Mouse (Mus musculus) lung, postnatal 14 days (tissue): ENCODE data around the gene Ruvbl2.
"Not testable (repeated sequence)": the region's sequence is repeated elsewhere in the genome, so short reads cannot be mapped to it uniquely, and the experiment has no call there.

Source experiments
- DNase-seq: peaks from one replicate; pipeline ENCODE4 v3.0.0; 2021

Gene Ruvbl2

GRCm38 (mm10) chr7:45437521-45438276, at the start of gene Ruvbl2:
Gene Ruvbl2, minus strand, starts transcription at chr7:45438096.
- DNase-seq: peak; percentile 36

- no peak for DNase-seq
Observed at GRCm38 (mm10) chr7:45486761-45487415, 49.0 kb upstream of the Ruvbl2 start, which contains the start of gene Gm45808. Gene Gm45808, minus strand, starts transcription at chr7:45486811.

GRCm38 (mm10) chr7:45486158-45486557, 48.3 kb upstream of the Ruvbl2 start:
- DNase-seq: no peak

DNA sequence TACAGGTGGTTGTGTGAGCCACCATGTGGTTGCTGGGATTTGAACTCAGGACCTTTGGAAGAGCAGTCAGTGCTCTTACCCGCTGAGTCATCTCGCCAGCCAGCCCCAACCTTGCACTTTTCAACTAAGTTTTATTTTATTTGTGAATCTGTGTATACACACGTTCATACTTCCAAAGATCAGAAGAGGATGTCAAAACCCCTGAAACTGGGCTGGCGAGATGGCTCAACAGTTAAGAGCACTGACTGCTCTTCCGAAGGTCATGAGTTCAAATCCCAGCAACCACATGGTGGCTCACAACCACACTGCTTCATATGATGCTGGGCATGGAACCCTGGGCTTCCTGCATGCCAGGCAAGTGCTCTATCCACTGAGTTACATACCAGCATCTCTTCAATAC, 47.1 kb upstream of the Ruvbl2 start:
- DNase-seq: not testable (repeated sequence)

DNA sequence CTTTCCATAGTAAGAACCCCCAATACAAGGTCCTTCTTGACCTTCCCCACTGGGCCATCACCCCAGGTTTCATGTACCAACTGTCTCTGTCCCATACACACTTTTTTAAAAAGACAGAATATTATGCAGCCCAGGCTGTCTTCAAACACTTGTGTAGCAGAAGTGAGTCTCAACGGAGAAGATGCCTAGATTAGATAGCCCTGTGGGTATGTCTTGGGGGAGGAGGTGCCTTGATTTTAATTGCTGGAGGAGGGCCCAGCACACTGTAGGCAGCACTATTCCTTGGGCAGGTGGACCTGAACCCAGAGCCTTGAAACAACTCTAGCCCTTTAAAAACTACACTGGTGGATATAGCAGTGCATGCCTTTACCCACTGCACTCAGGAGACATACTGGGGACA, 44.3 kb upstream of the Ruvbl2 start:
- no peak for DNase-seq

DNA sequence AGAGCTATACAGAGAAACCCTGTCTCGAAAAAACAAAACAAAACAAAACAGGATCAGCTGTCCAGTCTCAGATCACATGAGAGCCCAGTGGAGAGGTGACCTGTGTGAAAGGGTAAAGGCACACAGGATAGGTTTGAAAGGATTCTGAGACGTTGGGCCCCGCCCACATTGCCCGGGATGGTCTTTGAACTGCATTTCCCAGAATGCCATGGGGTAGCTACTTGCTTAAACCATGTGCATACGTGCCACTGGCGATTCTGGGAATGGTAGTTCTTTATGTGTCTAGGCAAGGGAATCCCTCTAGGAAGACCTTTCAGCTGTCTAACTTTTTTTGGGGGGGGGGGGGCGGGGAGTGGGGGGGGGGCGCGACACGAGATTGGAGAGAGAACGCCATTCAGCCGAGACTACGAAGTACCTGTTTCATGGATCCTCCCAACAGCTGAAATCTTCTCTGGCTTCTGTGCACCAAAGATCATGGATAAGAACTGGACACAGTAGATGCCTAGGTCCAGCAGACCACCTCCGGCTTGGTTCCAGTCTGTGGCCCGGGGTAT, 43.6 kb upstream of the Ruvbl2 start, which contains the start of gene Tulp2:
Gene Tulp2, plus strand, starts transcription at position 504 of the 554 bp plus-strand sequence.
- peak; percentile 69 for DNase-seq

- not testable (repeated sequence) for DNase-seq
Observed at GRCm38 (mm10) chr7:45480310-45480709, 42.4 kb upstream of the Ruvbl2 start.

- DNase-seq: no peak
Observed at GRCm38 (mm10) chr7:45478774-45479173, 40.9 kb upstream of the Ruvbl2 start.

GRCm38 (mm10) chr7:45477003-45477402, 39.1 kb upstream of the Ruvbl2 start:
- DNase-seq: peak; percentile 75

DNA sequence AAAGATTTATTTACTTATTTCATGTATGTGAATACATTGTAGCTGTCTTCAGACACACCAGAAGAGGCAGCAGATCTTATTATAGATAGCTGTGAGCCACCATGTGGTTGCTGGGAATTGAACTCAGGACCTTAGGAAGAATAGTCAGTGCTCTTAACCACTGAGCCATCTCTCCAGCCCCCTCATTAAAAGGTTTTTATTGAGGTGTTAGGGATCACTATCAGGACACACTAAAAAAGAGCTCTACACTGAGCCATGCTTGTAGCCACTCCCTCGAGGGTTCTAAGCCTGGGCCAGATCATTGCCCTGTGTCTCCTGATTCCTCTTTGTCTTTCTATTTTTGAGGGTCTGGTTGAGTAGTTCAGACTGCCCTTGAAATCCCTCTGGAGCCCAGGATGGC, 38.6 kb upstream of the Ruvbl2 start:
- DNase-seq: no peak

- peak; percentile 32 for DNase-seq
Observed at GRCm38 (mm10) chr7:45475291-45475969, 37.5 kb upstream of the Ruvbl2 start.

- peak; percentile 86 for DNase-seq
Observed at GRCm38 (mm10) chr7:45470869-45471268, 33.0 kb upstream of the Ruvbl2 start.

DNA sequence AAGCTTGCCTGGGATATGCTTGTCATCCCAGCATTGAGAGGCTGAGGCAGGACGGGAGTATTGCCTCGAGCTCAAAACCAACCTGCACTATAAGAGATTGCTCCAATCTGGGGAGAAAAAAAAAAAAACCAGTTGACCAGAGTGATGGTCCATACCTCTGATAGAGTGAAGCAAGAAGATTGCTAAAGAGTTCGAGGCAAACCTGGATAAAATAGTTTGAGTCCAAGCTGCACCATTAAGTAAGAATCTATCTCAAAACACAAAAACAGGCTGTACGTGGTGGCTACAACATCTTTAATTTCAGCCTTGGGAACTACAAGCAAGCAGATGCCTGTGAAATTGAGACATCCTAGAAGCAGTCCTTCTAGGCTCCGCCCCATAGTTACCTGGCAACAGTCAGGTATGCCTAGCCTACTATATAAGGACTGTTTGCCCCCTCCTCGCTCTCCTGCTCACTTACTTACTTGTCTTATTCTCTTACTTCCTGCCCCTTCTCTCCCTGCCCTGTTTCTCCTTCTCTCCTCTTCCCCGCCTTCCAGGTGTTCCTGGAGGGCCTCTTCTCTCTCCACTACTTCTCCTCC, 29.3 kb upstream of the Ruvbl2 start:
- DNase-seq: peak; percentile 43

DNA sequence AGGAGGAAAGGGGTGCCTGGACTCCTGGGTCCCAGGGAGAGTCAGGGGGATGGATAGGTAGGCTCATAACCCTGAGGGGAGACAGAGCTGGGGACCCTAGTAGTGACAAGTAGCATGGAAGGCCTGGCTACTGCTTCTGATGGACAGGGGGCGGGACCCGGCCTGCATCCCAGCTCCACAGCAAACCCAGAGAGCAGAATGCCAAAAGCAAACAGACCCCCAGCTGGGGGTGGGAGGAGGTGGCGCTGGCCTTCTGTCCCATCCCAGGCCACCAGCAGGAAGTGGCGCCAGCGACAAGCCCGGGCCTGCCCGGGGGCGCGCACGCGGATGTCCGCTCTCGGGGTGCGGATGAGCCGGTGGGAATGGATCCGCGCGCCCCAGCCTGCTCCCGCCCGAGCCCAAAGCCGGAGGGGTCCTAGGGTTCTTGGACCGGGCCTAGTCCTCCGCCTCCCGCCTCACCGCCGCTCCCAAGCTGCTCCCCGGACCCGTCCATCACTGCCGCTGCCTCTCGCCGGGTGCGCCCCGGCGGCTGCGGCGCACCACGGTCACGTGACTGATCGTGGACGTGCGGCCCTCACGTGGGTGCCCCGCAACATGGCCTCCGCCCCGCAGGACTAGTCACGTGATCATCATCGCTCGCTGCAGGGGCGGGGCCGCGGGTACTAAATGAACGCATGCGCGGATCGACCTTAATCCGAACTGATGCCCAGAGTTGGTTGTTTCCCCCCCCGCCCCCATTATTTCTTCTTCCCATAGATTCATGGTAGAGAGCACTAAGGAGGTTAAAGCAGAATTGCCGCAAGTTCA, 28.6 kb upstream of the Ruvbl2 start, which contains the start of gene Bax:
Gene Bax, minus strand, starts transcription at position 616 of the 807 bp plus-strand sequence.
- DNase-seq: peak; percentile 96

DNA sequence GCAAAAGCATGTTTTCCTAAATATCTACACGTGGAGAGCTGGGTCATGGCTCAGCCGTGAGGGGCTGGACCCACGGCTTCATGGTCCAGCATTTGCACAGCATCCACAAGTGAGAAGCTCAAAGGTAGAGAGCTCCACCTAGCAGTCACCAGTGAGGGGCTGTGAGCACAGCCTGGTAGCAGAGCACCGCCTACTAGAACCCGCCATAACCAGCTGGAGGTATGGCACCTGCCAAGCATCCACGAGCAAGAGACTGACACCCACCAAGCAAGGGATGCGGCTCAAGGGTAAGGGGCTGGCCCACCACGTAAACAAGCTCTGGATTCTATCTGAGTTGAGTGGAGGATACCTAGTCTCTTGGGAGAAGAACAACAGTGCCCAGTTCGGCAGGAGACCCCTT, 27.7 kb upstream of the Ruvbl2 start:
- no peak for DNase-seq

DNA sequence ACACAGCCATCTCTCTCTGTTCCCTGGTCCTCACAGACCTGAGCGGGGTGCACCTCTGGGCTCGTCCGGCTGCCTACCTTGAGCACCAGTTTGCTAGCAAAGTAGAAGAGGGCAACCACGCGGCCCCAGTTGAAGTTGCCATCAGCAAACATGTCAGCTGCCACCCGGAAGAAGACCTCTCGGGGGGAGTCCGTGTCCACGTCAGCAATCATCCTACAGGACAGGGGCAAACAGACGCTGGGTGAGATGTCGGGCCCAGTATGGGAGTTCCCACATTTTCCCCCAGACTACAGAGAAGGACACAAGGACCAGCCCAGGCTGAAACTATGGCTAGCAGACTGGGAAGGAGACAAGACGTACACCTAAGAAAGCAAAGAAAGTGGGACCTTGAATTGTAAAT, 27.2 kb upstream of the Ruvbl2 start:
- no peak for DNase-seq

- no peak for DNase-seq
Observed at GRCm38 (mm10) chr7:45463987-45464778, 26.3 kb upstream of the Ruvbl2 start.

GRCm38 (mm10) chr7:45462868-45463267, 25.0 kb upstream of the Ruvbl2 start:
- DNase-seq: not testable (repeated sequence)

GRCm38 (mm10) chr7:45462325-45462724, 24.4 kb upstream of the Ruvbl2 start:
- DNase-seq: no peak

DNA sequence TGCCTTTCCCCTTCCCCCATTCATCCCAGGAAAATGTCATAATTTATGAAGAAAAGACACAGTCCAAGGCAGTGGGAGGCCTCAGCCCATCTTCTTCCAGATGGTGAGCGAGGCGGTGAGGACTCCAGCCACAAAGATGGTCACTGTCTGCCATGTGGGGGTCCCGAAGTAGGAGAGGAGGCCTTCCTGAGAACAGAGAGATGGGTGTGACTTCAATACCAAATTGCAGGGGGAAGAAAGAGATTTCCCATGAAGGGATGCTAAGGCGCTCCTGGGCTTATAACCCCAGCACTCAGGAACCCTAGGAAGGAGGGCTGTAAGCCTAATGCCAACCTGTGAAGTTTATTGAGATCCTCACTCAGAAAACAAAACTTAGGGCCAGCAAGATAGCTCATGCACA, 23.9 kb upstream of the Ruvbl2 start:
- no peak for DNase-seq

- no peak for DNase-seq
Observed at GRCm38 (mm10) chr7:45461326-45461725, 23.4 kb upstream of the Ruvbl2 start.
